Mouse (Mus musculus) MEL (cell line): ENCODE results near the gene Mpp6. TPM values are rescaled to one million over a fixed set of nuclear protein-coding genes. Genes with fewer than 3 reads are reported as not detected.

ENCODE experiments used
- DNase-seq: peaks from one replicate; pipeline ENCODE4 v3.0.0; 2011; ENCODE audit warnings: low read depth, low spot score
- H3K27ac ChIP-seq: 2 replicates; pipeline ENCODE4 v1.5.1; 2012; ENCODE audit warnings: low read depth, mild to moderate bottlenecking, control low read depth, low read length, moderate library complexity; ENCODE audit not compliant: control insufficient read depth
- H3K27me3 ChIP-seq, 2 experiments: fragments of 150-350 bp in 1 of 2; sonication (generic) in 1 of 2; 2 replicates each; pipeline ENCODE4 v1.6.1; 2012; ENCODE audit warnings: low read length in 2 of 2, mild to moderate bottlenecking in 2 of 2, improper control_type of control experiment in 1 of 2, moderate library complexity in 1 of 2; ENCODE audit not compliant: insufficient read depth in 2 of 2, control insufficient read depth in 1 of 2
- H3K36me3 ChIP-seq, 2 experiments: 2 replicates each; pipeline ENCODE4 v1.6.1; 2012 to 2014; ENCODE audit warnings: low read length in 2 of 2, improper control_type of control experiment in 1 of 2, inconsistent platforms in 1 of 2, mild to moderate bottlenecking in 1 of 2; ENCODE audit not compliant: insufficient read depth in 2 of 2, control insufficient read depth in 1 of 2
- H3K4me1 ChIP-seq, 2 experiments: fragments of 150-350 bp in 1 of 2; sonication (generic) in 1 of 2; 2 replicates each; pipeline ENCODE4 v1.6.1; 2012; ENCODE audit warnings: low read length in 2 of 2, improper control_type of control experiment in 1 of 2, mild to moderate bottlenecking in 1 of 2; ENCODE audit not compliant: insufficient read depth in 2 of 2, control insufficient read depth in 1 of 2
- H3K4me3 ChIP-seq, 2 experiments: fragments of 150-350 bp in 1 of 2; sonication (generic) in 1 of 2; 2 replicates each; pipeline ENCODE4 v1.5.1; 2012; ENCODE audit warnings: low read depth in 2 of 2, low read length in 2 of 2, mild to moderate bottlenecking in 2 of 2, moderate library complexity in 2 of 2, control low read depth in 1 of 2, improper control_type of control experiment in 1 of 2; ENCODE audit not compliant: control insufficient read depth in 1 of 2, insufficient read depth in 1 of 2
- H3K79me2 ChIP-seq: 2 replicates; pipeline ENCODE4 v1.6.1; 2012; ENCODE audit warnings: mild to moderate bottlenecking, low read length, moderate library complexity; ENCODE audit not compliant: control insufficient read depth, poor library complexity, insufficient read depth
- H3K9ac ChIP-seq: 2 replicates; pipeline ENCODE4 v1.6.1; 2012; ENCODE audit warnings: low read depth, mild to moderate bottlenecking, control low read depth, low read length, moderate library complexity; ENCODE audit not compliant: control insufficient read depth, poor library complexity, severe bottlenecking
- H3K9me3 ChIP-seq: fragments of 150-350 bp; sonication (generic); replicated peaks from 2 replicates; pipeline ENCODE4 v1.6.1; 2012; ENCODE audit warnings: mild to moderate bottlenecking, low read length, improper control_type of control experiment, moderate library complexity; ENCODE audit not compliant: insufficient read depth
- BHLHE40 ChIP-seq: IDR thresholded peaks from 2 replicates; pipeline ENCODE4 v1.6.1; 2012; ENCODE audit warnings: low read depth, mild to moderate bottlenecking, inconsistent platforms, low read length, improper control_type of control experiment, borderline replicate concordance
- CHD2 ChIP-seq: IDR thresholded peaks from 2 replicates; pipeline ENCODE4 v1.6.1; 2011; ENCODE audit warnings: low read length, improper control_type of control experiment
- CTCF ChIP-seq, 3 experiments: IDR thresholded peaks in 2 of 3; conservative IDR thresholded peaks in 1 of 3; 2 replicates each; pipeline ENCODE4 v1.5.1; 2011 to 2012; ENCODE audit warnings: low read length in 3 of 3, low read depth in 2 of 3, mild to moderate bottlenecking in 2 of 3, improper control_type of control experiment in 1 of 3, inconsistent platforms in 1 of 3, mixed read lengths in 1 of 3, moderate library complexity in 1 of 3; ENCODE audit not compliant: control insufficient read depth in 1 of 3, insufficient read depth in 1 of 3, poor library complexity in 1 of 3, severe bottlenecking in 1 of 3
- E2F4 ChIP-seq: IDR thresholded peaks from 2 replicates; pipeline ENCODE4 v1.6.1; 2011; ENCODE audit warnings: low read depth, low read length, improper control_type of control experiment, borderline replicate concordance
- EP300 ChIP-seq, 2 experiments: IDR thresholded peaks; 2 replicates each; pipeline ENCODE4 v1.6.1; 2011; ENCODE audit warnings: improper control_type of control experiment in 2 of 2, low read length in 2 of 2, low read depth in 1 of 2, mild to moderate bottlenecking in 1 of 2
- ETS1 ChIP-seq: IDR thresholded peaks from 2 replicates; pipeline ENCODE4 v1.6.1; 2012; ENCODE audit warnings: low read depth, mild to moderate bottlenecking, inconsistent platforms, low read length, improper control_type of control experiment, moderate library complexity
- GATA1 ChIP-seq: IDR thresholded peaks from 2 replicates; pipeline ENCODE4 v1.6.1; 2011; ENCODE audit warnings: low read depth, low read length, improper control_type of control experiment
- KAT2A ChIP-seq: conservative IDR thresholded peaks from 2 replicates; pipeline ENCODE4 v1.6.1; 2012; ENCODE audit warnings: low read depth, low read length, improper control_type of control experiment, inconsistent platforms
- MAFK ChIP-seq: IDR thresholded peaks from 2 replicates; pipeline ENCODE4 v1.6.1; 2011; ENCODE audit warnings: low read depth, mild to moderate bottlenecking, low read length, improper control_type of control experiment, borderline replicate concordance
- MAX ChIP-seq: IDR thresholded peaks from 2 replicates; pipeline ENCODE4 v1.6.1; 2011; ENCODE audit warnings: low read length, improper control_type of control experiment
- MEF2A ChIP-seq: IDR thresholded peaks from 2 replicates; pipeline ENCODE4 v1.6.1; 2014; ENCODE audit warnings: low read depth, mild to moderate bottlenecking, inconsistent platforms, low read length, improper control_type of control experiment; ENCODE audit not compliant: poor library complexity, insufficient replicate concordance, severe bottlenecking; ENCODE audit errors: extremely low read depth
- NELFE ChIP-seq: IDR thresholded peaks from 2 replicates; pipeline ENCODE4 v1.6.1; 2011; ENCODE audit warnings: low read depth, low read length, improper control_type of control experiment
- POLR2AphosphoS2 ChIP-seq: IDR thresholded peaks from 2 replicates; pipeline ENCODE4 v1.6.1; 2011; ENCODE audit warnings: low read length, improper control_type of control experiment
- POLR2AphosphoS5 ChIP-seq: IDR thresholded peaks from 2 replicates; pipeline ENCODE4 v1.6.1; 2012; ENCODE audit warnings: low read depth, borderline replicate concordance, mild to moderate bottlenecking, inconsistent platforms, low read length, moderate library complexity, mixed read lengths
- SIN3A ChIP-seq: IDR thresholded peaks from 2 replicates; pipeline ENCODE4 v1.6.1; 2012; ENCODE audit warnings: low read length, improper control_type of control experiment, inconsistent platforms
- SMC3 ChIP-seq: IDR thresholded peaks from 2 replicates; pipeline ENCODE4 v1.6.1; 2011; ENCODE audit warnings: low read depth, low read length, improper control_type of control experiment
- TBP ChIP-seq: IDR thresholded peaks from 2 replicates; pipeline ENCODE4 v1.8.0; 2011; ENCODE audit warnings: low read depth, low read length, improper control_type of control experiment
- TCF12 ChIP-seq: IDR thresholded peaks from 2 replicates; pipeline ENCODE4 v1.6.1; 2014; ENCODE audit warnings: low read depth, mild to moderate bottlenecking, inconsistent platforms, low read length, improper control_type of control experiment, moderate library complexity
- USF1 ChIP-seq: IDR thresholded peaks from 2 replicates; pipeline ENCODE4 v1.6.1; 2014; ENCODE audit warnings: low read depth, mild to moderate bottlenecking, inconsistent platforms, low read length, improper control_type of control experiment, moderate library complexity
- USF2 ChIP-seq, 2 experiments: IDR thresholded peaks; 2 replicates each; pipeline ENCODE4 v1.6.1; 2011 to 2012; ENCODE audit warnings: improper control_type of control experiment in 2 of 2, low read length in 2 of 2, borderline replicate concordance in 1 of 2, inconsistent platforms in 1 of 2, low read depth in 1 of 2, mild to moderate bottlenecking in 1 of 2; ENCODE audit not compliant: insufficient read depth in 1 of 2
- ZC3H11A ChIP-seq: IDR thresholded peaks from 2 replicates; pipeline ENCODE4 v1.6.1; 2012; ENCODE audit warnings: low read depth, mild to moderate bottlenecking, inconsistent platforms, low read length, improper control_type of control experiment
- ZKSCAN1 ChIP-seq: IDR thresholded peaks from 2 replicates; pipeline ENCODE4 v1.6.1; 2012; ENCODE audit warnings: low read depth, mild to moderate bottlenecking, inconsistent platforms, low read length, improper control_type of control experiment, moderate library complexity
- ZMIZ1 ChIP-seq: IDR thresholded peaks from 2 replicates; pipeline ENCODE4 v1.6.1; 2012; ENCODE audit warnings: low read depth, mild to moderate bottlenecking, inconsistent platforms, low read length, improper control_type of control experiment, moderate library complexity
- polyA plus RNA-seq, 2 experiments: library from polyadenylated mRNA; stranded (reverse) in 1 of 2; unstranded in 1 of 2; fragments of >175 nt in 1 of 2; fragments of >200 nt in 1 of 2; gene quantifications; 2 replicates each; pipeline versions ENCODE4 v1.2.1 to v1.2.4; 2012; ENCODE audit warnings: low replicate concordance in 2 of 2, low read depth in 1 of 2; ENCODE audit not compliant: insufficient read length in 2 of 2, insufficient read depth in 1 of 2, missing spikeins in 1 of 2
- total RNA-seq: library from RNA; depleted of rRNA; stranded (reverse); fragments of 300-350 nt; gene quantifications from 2 replicates; pipeline ENCODE4 v1.2.3, GENCODE M21; 2012

Gene Mpp6
- total and polyA plus RNA-seq, 3 experiments: 68.1 to 74.8 TPM; not detected in 1

GRCm38 (mm10) chr6:50126331-50126730 is 16.3 kb downstream of the Mpp6 start:
- no peaks in the 10 kb centered on the region for H3K4me1 ChIP-seq
- no peak overlapping the region for H3K4me3 ChIP-seq
- H3K36me3 ChIP-seq: peaks cover 0 to 4% of the 10 kb centered on the region in 2 experiments; a peak in 1 of 4 replicates
- no peaks in the 10 kb centered on the region for H3K27me3 ChIP-seq
- H3K79me2 ChIP-seq: peaks cover 3% of the 10 kb centered on the region; the same call in 1 of the 2 replicates
- H3K27ac ChIP-seq: no peak overlapping the region
- no peak for TF ChIP-seq MAFK
- TF ChIP-seq GATA1: no peak
- TF ChIP-seq SIN3A: no peak
- no peak for TF ChIP-seq POLR2AphosphoS5
- no peak for TF ChIP-seq MEF2A
- TF ChIP-seq TBP: no peak
- no peak for TF ChIP-seq CHD2
- no peak for TF ChIP-seq E2F4
- no peak for TF ChIP-seq CTCF (IDR thresholded peaks at IDR 0.05 in 2 of 3, conservative IDR thresholded peaks at IDR 0.05 in 1 of 3; ENCODE audit: control insufficient read depth in 1 of 3, insufficient read depth in 1 of 3, low read depth in 2 of 3, low read length in 3 of 3, poor library complexity in 1 of 3, severe bottlenecking in 1 of 3)
- TF ChIP-seq USF1: no peak
- TF ChIP-seq ZC3H11A: no peak
- no peak for TF ChIP-seq TCF12
- no peak for TF ChIP-seq EP300 (IDR thresholded peaks at IDR 0.05; ENCODE audit: low read depth in 1 of 2, low read length in 2 of 2)
- no peak for TF ChIP-seq ETS1
- no peak for TF ChIP-seq SMC3
- no peak for TF ChIP-seq KAT2A
- TF ChIP-seq MAX: no peak
- no peak for TF ChIP-seq USF2 (IDR thresholded peaks at IDR 0.05; ENCODE audit: borderline replicate concordance in 1 of 2, insufficient read depth in 1 of 2, low read depth in 1 of 2, low read length in 2 of 2)
- TF ChIP-seq BHLHE40: no peak
- no peak for TF ChIP-seq NELFE
- H3K9ac ChIP-seq: no peak overlapping the region
- no peak for DNase-seq
- H3K9me3 ChIP-seq: no peaks in the 10 kb centered on the region

- Histone ChIP-seq H3K36me3 (peaks cover under 1 to 4% of the 10 kb centered on the region in 2 experiments; a peak in 2 of 4 replicates), H3K4me1 (no peaks in the 10 kb centered on the region; a peak in 1 of 4 replicates), H3K9ac (no peak overlapping the region), H3K9me3 (no peaks in the 10 kb centered on the region), H3K79me2 (0 out of 2 replicates have a peak, but pooled peaks cover 1% of the 10 kb centered on the region), H3K27ac (no peak overlapping the region), H3K27me3 (no peaks in the 10 kb centered on the region), H3K4me3 (no peak overlapping the region)
- no peak for DNase-seq
- TF ChIP-seq BHLHE40: no peak
- TF ChIP-seq ZMIZ1: no peak
- TF ChIP-seq POLR2AphosphoS2: no peak
- TF ChIP-seq ZKSCAN1: no peak
Observed at GRCm38 (mm10) chr6:50127536-50127935, 17.5 kb downstream of the Mpp6 start.
